Comparison of ENCODE assay signal across 25 mouse cellular contexts in genomic region chr1:187741306-187741705, GRCm38 (mm10).
"Had no signal": no experiment of that assay in that cellular context is flagged by ENCODE, and none has a peak within 500 bp of the region (broad histone marks: within the 10 kb centered on the region; RNA-seq: fewer than 3 reads in every experiment).

No protein-coding gene starts in this region.

- H3K9ac ChIP-seq: hindbrain, embryonic 12.5 days; hindbrain, embryonic 14.5 days; intestine, embryonic 15.5 days; limb, embryonic 12.5 days; liver, embryonic 12.5 days; liver, embryonic 14.5 days had no signal

- H3K27me3 ChIP-seq: heart, embryonic 12.5 days; hindbrain, embryonic 12.5 days; intestine, embryonic 15.5 days; limb, embryonic 12.5 days; liver, embryonic 12.5 days had no signal

- H3K36me3 ChIP-seq: hindbrain, embryonic 10.5 days; hindbrain, embryonic 12.5 days; intestine, embryonic 15.5 days; limb, embryonic 10.5 days; limb, embryonic 12.5 days; liver, embryonic 12.5 days had no signal

- H3K9me3 ChIP-seq: hindbrain, embryonic 10.5 days; intestine, embryonic 15.5 days; limb, embryonic 10.5 days had no signal

- H3K4me2 ChIP-seq: hindbrain, embryonic 12.5 days; hindbrain, embryonic 14.5 days; intestine, embryonic 15.5 days; limb, embryonic 12.5 days; liver, embryonic 12.5 days had no signal

- H3K4me3 ChIP-seq: gastrocnemius, adult 2 months; heart, adult 2 months; heart, embryonic 12.5 days; hindbrain, embryonic 10.5 days; hindbrain, embryonic 12.5 days; intestine, embryonic 15.5 days; layer of hippocampus, adult 2 months; left cerebral cortex, adult 2 months; limb, embryonic 10.5 days; limb, embryonic 12.5 days; liver, embryonic 12.5 days had no signal

- ATAC-seq: forebrain, embryonic 16.5 days; hindbrain, embryonic 16.5 days; inflammation-experienced regulatory T-cells, adult 6 months; intestine, postnatal 0 days; liver, embryonic 12.5 days had no signal

- H3K27ac ChIP-seq: gastrocnemius, adult 2 months; heart, adult 2 months; hindbrain, embryonic 10.5 days; hindbrain, embryonic 12.5 days; hindbrain, embryonic 14.5 days; intestine, embryonic 15.5 days; layer of hippocampus, adult 2 months; left cerebral cortex, adult 2 months; limb, embryonic 10.5 days; limb, embryonic 12.5 days; liver, embryonic 12.5 days; liver, embryonic 14.5 days had no signal

- DNase-seq: gastrocnemius, adult 2 months; gastrocnemius, postnatal 10 days; gastrocnemius, postnatal 25 days; heart, adult 2 months; heart, postnatal 10 days; heart, postnatal 36 days; kidney, adult 18-20 months; kidney, adult 8-10 months; kidney, postnatal 25 days; liver had no signal

- H3K4me1 ChIP-seq: intestine, embryonic 15.5 days; liver, embryonic 12.5 days had no signal
